Mouse (Mus musculus) heart, postnatal 0 days (tissue): ENCODE measurements around the gene Rnaset2a. TPM values are rescaled to one million over a fixed set of nuclear protein-coding genes. Genes with fewer than 3 reads are reported as not detected.
"Not testable (repeated sequence)": the region's sequence is repeated elsewhere in the genome, so short reads cannot be mapped to it uniquely, and the experiment has no call there.

ENCODE experiments used
- ATAC-seq: fragments of 200-750 bp; cut with Nextera tagmentation; 2 replicates; pipeline ENCODE4 v1.8.0; 2017; ENCODE audit warnings: low read depth, moderate number of reproducible peaks, moderate library complexity; ENCODE audit not compliant: insufficient read depth
- DNase-seq: peaks from one replicate; pipeline ENCODE4 v3.0.0-alpha.2; 2016; ENCODE audit warnings: low spot score
- H3K27ac ChIP-seq: fragments of 300-500 bp; sonication (generic); 2 replicates; pipeline ENCODE4 v1.5.1; 2014; ENCODE audit warnings: low read depth, mild to moderate bottlenecking
- H3K27me3 ChIP-seq: fragments of 300-500 bp; sonication (generic); 2 replicates; pipeline ENCODE4 v1.6.1; 2014; ENCODE audit warnings: low read length, mixed read lengths; ENCODE audit not compliant: control insufficient read depth, insufficient read depth
- H3K36me3 ChIP-seq: fragments of 300-500 bp; sonication (generic); replicated peaks from 2 replicates; pipeline ENCODE4 v1.6.1; 2014; ENCODE audit warnings: low read length, mixed read lengths; ENCODE audit not compliant: control insufficient read depth, insufficient read depth
- H3K4me1 ChIP-seq: fragments of 300-500 bp; sonication (generic); 2 replicates; pipeline ENCODE4 v1.6.1; 2014; ENCODE audit warnings: antibody characterized with exemption; ENCODE audit not compliant: control insufficient read depth, insufficient read depth
- H3K4me2 ChIP-seq: fragments of 300-500 bp; sonication (generic); 2 replicates; pipeline ENCODE4 v1.6.1; 2014; ENCODE audit warnings: low read depth, mild to moderate bottlenecking, low read length, moderate library complexity
- H3K4me3 ChIP-seq: fragments of 300-500 bp; sonication (generic); 2 replicates; pipeline ENCODE4 v1.5.1; 2014; ENCODE audit warnings: low read depth, low read length
- H3K9ac ChIP-seq: fragments of 300-500 bp; sonication (generic); replicated peaks from 2 replicates; pipeline ENCODE4 v1.6.1; 2014; ENCODE audit warnings: low read depth, low read length, mixed read lengths
- H3K9me3 ChIP-seq: fragments of 300-500 bp; sonication (generic); replicated peaks from 2 replicates; pipeline ENCODE4 v1.6.1; 2016; ENCODE audit warnings: low read length; ENCODE audit not compliant: control insufficient read depth
- WGBS: fragments of 180-500 bp; shearing (Covaris S2); extraction: QIAGEN DNeasy Blood & Tissue Kit; methylation state at CpG from one replicate; pipeline ENCODE4 v1.1.7; 2014; 5-methylcytosine and 5-hydroxymethylcytosine counted together
- polyA plus RNA-seq: library from polyadenylated mRNA; unstranded; fragments of >200 nt; fragmentation: Nextera tagmentation; extraction: Ambion mirVana; gene quantifications from 2 replicates; pipeline ENCODE4 v1.2.1, GENCODE M21; 2015
- total RNA-seq: library from RNA; depleted of rRNA; stranded (reverse); fragments of >200 nt; gene quantifications from 2 replicates; pipeline ENCODE4 v1.2.3, GENCODE M21; 2014; ENCODE audit warnings: low replicate concordance

Rnaset2a gene
- total and polyA plus RNA-seq, 2 experiments from 2014 or later: 49.8 to 51.8 TPM

DNA sequence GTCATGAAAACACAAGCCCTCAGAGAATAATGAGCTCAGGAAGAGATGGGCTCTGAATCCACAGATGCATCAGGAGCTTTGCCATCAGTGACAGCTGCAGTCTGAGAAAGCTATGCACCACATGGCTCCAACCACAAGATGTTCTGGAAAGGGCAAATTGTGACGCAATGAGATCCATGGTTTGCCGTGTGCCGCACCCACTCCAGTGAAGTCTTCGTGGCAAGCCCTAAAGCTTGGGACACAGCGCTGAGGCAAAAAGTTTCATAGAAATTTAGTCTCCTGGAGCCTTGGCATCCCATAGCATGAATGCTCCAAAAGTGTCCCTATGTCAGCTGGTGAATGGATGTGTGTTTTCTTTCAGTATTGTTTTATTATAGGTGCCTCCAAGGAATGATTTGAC, 9.8 kb downstream of the Rnaset2a start:
- H3K4me3 ChIP-seq, DNase-seq, H3K4me2 ChIP-seq, ATAC-seq, H3K27ac ChIP-seq, H3K36me3 ChIP-seq, H3K9ac ChIP-seq, H3K27me3 ChIP-seq, H3K9me3 ChIP-seq, H3K4me1 ChIP-seq: not testable (repeated sequence)
- 95% methylated on average over 5 of the region's 5 CpGs for WGBS

DNA sequence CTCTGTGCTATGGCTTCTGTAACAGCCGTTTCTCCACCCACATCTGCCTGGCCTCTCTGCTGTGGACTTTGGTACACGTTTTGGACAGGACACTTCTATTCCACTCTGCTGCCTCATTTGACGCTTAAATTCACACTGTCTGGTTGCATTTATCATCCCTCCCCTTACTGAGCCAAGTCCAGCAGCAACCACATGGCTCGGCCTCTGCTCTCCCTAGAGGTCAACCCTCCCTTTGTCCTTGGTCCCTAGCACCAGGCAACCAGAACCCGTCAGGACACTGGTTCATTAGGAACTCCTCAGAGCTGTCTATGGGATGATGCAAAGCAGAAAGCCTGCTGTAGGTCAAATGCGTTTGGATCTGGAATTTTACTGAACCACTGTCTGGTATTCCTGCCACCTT, 17.0 kb downstream of the Rnaset2a start:
- not testable (repeated sequence) for H3K9me3 ChIP-seq, H3K4me2 ChIP-seq, ATAC-seq, H3K27ac ChIP-seq, H3K27me3 ChIP-seq, H3K4me3 ChIP-seq, H3K36me3 ChIP-seq, H3K4me1 ChIP-seq, DNase-seq, H3K9ac ChIP-seq
- no CpG with 5 or more reads among the region's 6 CpGs for WGBS

DNA sequence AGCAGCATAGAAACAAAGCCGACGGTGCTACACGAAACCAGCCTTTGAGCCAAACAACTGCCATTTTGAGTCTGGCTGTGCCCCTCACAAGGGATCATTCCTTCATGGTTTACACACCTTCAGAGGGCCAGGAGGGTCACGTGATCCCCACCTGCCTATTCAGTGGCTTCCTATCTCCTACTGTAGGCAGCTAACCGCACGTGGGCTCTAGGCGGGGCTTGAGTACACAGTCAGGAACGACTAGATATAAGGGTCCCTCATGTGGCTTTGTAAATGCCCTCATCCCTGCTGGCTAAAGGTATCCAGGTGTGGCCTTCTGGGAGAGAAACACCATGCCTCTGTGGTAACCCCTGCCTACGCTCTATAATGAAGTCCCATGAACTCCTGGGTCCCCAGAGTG, 18.3 kb downstream of the Rnaset2a start:
- not testable (repeated sequence) for H3K36me3 ChIP-seq, H3K27me3 ChIP-seq, H3K27ac ChIP-seq, DNase-seq, H3K4me2 ChIP-seq, H3K9me3 ChIP-seq, H3K4me1 ChIP-seq, H3K4me3 ChIP-seq, ATAC-seq, H3K9ac ChIP-seq
- 88% methylated on average over 9 of the region's 9 CpGs for WGBS

DNA sequence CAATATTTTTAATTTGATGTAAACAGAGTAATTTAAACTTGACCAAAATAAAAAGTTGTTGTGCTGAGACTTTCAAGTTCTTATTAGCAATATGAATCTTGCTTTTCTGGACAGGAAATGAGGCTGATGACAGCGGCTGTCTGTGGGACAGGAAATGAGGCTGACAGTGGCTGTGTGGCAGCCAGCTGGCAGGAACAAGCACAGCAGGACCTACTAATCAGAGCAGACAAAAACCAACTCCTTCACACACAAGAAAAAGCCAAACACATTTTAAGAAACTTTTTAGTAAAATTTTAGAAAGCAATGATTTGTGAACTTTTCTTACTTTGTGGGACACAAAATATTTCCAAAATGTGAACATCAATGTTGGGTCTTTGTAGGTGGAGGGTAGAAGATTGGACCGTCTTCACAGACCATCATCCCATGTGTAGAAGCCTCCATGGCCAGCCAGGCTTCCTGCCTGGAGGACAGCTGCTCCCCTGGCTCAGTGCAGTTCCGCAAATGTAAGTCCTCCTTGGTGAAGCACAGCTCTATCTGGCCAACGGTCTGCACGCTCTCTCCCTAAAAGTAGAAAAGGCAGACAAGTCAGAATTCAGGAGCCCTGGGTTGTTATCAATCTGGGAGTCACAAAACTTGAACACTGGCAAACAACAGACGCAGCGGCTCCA, 19.4 kb downstream of the Rnaset2a start:
- not testable (repeated sequence) for ATAC-seq, DNase-seq, H3K27ac ChIP-seq, H3K9me3 ChIP-seq, H3K36me3 ChIP-seq, H3K27me3 ChIP-seq, H3K4me3 ChIP-seq, H3K4me1 ChIP-seq, H3K4me2 ChIP-seq, H3K9ac ChIP-seq
- 71% methylated on average over 1 of the region's 7 CpGs for WGBS

DNA sequence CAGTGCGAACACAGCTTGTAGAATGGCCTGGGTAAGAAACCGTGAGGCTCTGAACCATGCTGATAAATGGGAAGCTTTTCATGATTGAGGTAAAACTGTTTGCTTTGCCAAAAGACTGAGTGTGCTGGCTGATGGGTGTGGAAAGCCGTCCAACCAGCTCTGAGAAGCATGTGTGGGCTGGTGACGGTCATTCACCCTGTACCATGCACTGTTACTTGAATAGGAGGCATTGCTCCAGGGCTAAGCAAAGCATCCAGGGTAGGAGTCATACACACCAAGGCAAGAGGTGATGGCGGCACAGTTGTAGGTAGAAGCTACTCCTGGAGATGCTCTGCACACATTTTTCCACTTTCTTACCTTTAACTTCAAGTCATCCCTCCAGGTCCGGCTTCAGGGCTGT, 23.3 kb downstream of the Rnaset2a start:
- not testable (repeated sequence) for ATAC-seq, H3K4me2 ChIP-seq, H3K9ac ChIP-seq, DNase-seq, H3K4me3 ChIP-seq, H3K27ac ChIP-seq, H3K36me3 ChIP-seq, H3K4me1 ChIP-seq, H3K9me3 ChIP-seq, H3K27me3 ChIP-seq
- WGBS: 100% methylated on average over 2 of the region's 6 CpGs

DNA sequence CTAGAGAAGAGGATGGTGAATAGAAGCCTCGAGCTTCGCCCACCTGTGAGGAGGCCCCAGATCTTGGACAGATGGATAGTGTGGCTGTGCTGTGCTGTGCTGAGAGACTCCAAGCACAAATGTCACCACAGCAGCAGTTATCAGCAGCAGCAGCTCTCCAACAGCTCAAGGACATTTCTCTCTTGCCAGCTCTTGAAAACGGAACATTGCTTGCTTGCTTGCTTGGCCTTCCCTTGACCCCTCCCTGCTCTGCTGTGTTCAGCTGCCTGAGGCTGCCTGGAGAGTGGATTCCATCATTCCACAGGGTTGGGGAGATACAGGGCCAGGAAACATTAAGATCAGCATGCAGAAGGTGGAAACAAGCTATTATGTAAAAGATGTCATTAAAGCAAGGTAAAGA, 24.9 kb downstream of the Rnaset2a start:
- WGBS: no CpG with 5 or more reads among the region's 3 CpGs
- not testable (repeated sequence) for H3K4me1 ChIP-seq, H3K4me3 ChIP-seq, H3K9me3 ChIP-seq, H3K4me2 ChIP-seq, H3K27me3 ChIP-seq, DNase-seq, H3K36me3 ChIP-seq, H3K9ac ChIP-seq
- peak overlapping the region; percentile 51; the same call in 1 of the 2 replicates for H3K27ac ChIP-seq
- ATAC-seq: peak; percentile 89

DNA sequence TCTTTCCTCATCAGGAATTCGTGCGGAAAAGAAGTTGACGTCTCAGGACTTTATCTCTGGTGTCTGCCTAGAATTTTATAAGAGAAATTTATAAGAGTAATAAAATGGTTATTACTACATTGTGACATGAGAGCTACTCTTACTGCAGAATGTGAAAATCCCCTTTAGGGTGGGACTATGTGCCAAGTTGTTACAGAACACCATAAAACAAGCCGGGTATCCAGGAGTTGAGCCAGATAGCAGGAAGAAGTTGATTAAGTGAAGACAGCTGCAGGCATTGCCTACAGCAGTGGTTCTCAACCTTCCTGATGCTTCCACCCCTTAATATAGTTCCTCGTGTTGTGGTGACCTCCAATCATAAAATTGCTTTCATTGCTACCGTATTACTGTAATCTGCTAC, 31.0 kb downstream of the Rnaset2a start:
- H3K9ac ChIP-seq, ATAC-seq, H3K27ac ChIP-seq, H3K4me1 ChIP-seq, H3K9me3 ChIP-seq, H3K4me2 ChIP-seq, H3K27me3 ChIP-seq, DNase-seq, H3K4me3 ChIP-seq, H3K36me3 ChIP-seq: not testable (repeated sequence)
- WGBS: no CpG with 5 or more reads among the region's 6 CpGs

DNA sequence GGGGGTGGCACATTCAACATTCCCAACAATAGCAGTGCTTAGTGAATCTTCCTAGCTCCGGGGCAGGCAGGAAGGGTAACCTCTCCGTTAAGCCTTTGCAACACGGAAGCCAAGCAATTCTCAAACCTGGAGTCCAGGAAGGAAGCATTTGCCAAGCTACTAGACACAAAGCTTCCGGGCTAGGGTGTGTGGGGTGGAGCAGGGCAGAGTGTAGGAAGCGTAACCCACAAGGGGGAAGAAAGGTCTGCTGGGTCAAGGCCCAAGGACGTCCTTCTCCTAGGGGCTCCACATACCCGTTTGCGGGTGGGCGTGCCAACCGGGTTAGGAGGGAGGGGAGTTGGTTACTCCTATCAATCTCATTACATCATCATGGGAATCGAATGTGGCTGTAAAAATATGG, 31.5 kb downstream of the Rnaset2a start:
- WGBS: 71% methylated on average over 6 of the region's 11 CpGs
- not testable (repeated sequence) for H3K36me3 ChIP-seq, H3K4me2 ChIP-seq, DNase-seq, H3K4me1 ChIP-seq, ATAC-seq, H3K9ac ChIP-seq, H3K4me3 ChIP-seq, H3K9me3 ChIP-seq, H3K27me3 ChIP-seq, H3K27ac ChIP-seq

DNA sequence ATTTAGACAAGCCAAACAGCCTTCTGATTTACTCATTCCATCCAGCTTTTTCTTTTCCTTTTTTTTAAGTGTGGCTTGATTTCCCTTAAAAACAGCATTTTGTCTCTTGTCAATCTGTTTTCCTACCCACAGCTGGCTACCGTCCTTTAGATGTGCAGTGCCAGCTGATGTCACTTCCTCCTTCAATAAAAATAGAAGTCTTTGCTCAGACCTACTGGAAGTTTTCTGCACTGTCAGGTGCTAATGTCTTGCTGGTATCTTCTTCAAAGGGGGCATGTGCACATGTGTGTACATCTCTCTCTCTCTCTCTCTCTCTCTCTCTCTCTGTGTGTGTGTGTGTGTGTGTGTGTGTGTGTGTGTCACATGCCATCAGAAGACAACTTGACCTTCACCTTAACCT, 35.7 kb downstream of the Rnaset2a start:
- not testable (repeated sequence) for H3K4me2 ChIP-seq, H3K27ac ChIP-seq
- no CpG with 5 or more reads among the region's 1 CpGs for WGBS

More for the DNA sequence above, 35.7 kb downstream of the Rnaset2a start:
- H3K36me3 ChIP-seq, ATAC-seq, H3K9ac ChIP-seq, H3K4me1 ChIP-seq, H3K27me3 ChIP-seq, DNase-seq, H3K9me3 ChIP-seq, H3K4me3 ChIP-seq: not testable (repeated sequence)
